ENCODE assay signal across 22 mouse cellular contexts in genomic region chr3:152119987-152120386, GRCm38 (mm10). TPM values are rescaled to one million over a fixed set of nuclear protein-coding genes. Genes with fewer than 3 reads are reported as not detected.
A peak's percentile ranks its signal among the peaks of the same experiment; 100 is the strongest.
DNase-seq lines count a peak whose midpoint lies in the region; ATAC-seq and TF ChIP-seq lines count a peak whose summit lies in the region.
"Had no signal": no experiment of that assay in that cellular context is flagged by ENCODE, and none has a peak within 500 bp of the region (broad histone marks: within the 10 kb centered on the region; RNA-seq: fewer than 3 reads in every experiment).

No protein-coding gene starts in this region.

- WGBS in heart, embryonic 13.5 days, result 42% methylated on average over 4 of the region's 4 CpGs
- WGBS in liver, embryonic 14.5 days (ENCODE audit: insufficient replicate concordance), result 39% methylated on average over 4 of the region's 4 CpGs
- WGBS in midbrain, embryonic 16.5 days, result 73% methylated on average over 4 of the region's 4 CpGs

- H3K27me3 ChIP-seq in heart, embryonic 13.5 days (replicated peaks), result no peaks in the 10 kb centered on the region
- H3K27me3 ChIP-seq in megakaryocyte, embryonic 14.5 days (replicated peaks), result no peaks in the 10 kb centered on the region
- H3K27me3 ChIP-seq in liver, embryonic 14.5 days (ENCODE audit: control insufficient read depth, insufficient read depth, low read length), result no peaks in the 10 kb centered on the region
- H3K27me3 ChIP-seq in midbrain, embryonic 16.5 days (ENCODE audit: control insufficient read depth, insufficient read depth, low read depth, low read length), result no peaks in the 10 kb centered on the region
- H3K27me3 ChIP-seq: kidney, embryonic 15.5 days; limb, embryonic 13.5 days; midbrain, embryonic 13.5 days had no signal

- peaks cover 62% of the 10 kb centered on the region for H3K4me1 ChIP-seq in heart, embryonic 13.5 days
- H3K4me1 ChIP-seq in megakaryocyte, embryonic 14.5 days, result peaks cover 90% of the 10 kb centered on the region
- peaks cover 53 to 60% of the 10 kb centered on the region in 2 experiments for H3K4me1 ChIP-seq in liver, embryonic 14.5 days (replicated peaks; ENCODE audit: control insufficient read depth in 2 of 2, insufficient read depth in 2 of 2, low read length in 1 of 2)
- no peaks in the 10 kb centered on the region for H3K4me1 ChIP-seq in midbrain, embryonic 16.5 days (ENCODE audit: control insufficient read depth, insufficient read depth, low read length)
- H3K4me1 ChIP-seq: embryonic facial prominence, embryonic 10.5 days; forebrain, embryonic 10.5 days; midbrain, embryonic 13.5 days had no signal

- H3K4me3 ChIP-seq in heart, embryonic 13.5 days, result no peak overlapping the region
- peak overlapping the region; percentile 54 for H3K4me3 ChIP-seq in megakaryocyte, embryonic 14.5 days (replicated peaks)
- no peak overlapping the region for H3K4me3 ChIP-seq in liver, embryonic 14.5 days (ENCODE audit: insufficient read depth in 1 of 2, low read depth in 2 of 2, low read length in 2 of 2)
- no peak overlapping the region for H3K4me3 ChIP-seq in midbrain, embryonic 16.5 days (ENCODE audit: low read depth, low read length)
- H3K4me3 ChIP-seq: embryonic facial prominence, embryonic 10.5 days; forebrain, embryonic 10.5 days; kidney, embryonic 15.5 days; limb, embryonic 13.5 days; midbrain, embryonic 13.5 days had no signal

- ATAC-seq in heart, embryonic 13.5 days (ENCODE audit: extremely low read depth, insufficient number of reproducible peaks, low FRiP score, low TSS enrichment), result 0 out of 2 replicates have a peak, but pooled peaks have one; percentile 26
- ATAC-seq in megakaryocyte, adult 5-6 weeks (ENCODE audit: poor library complexity, severe bottlenecking), result no peak
- no peak for ATAC-seq in liver, embryonic 14.5 days (ENCODE audit: insufficient read depth)
- ATAC-seq in midbrain, embryonic 16.5 days, result no peak
- ATAC-seq: forebrain, postnatal 0 days; intestine, postnatal 0 days; midbrain, embryonic 13.5 days had no signal

- H3K36me3 ChIP-seq in heart, embryonic 13.5 days, result no peaks in the 10 kb centered on the region
- H3K36me3 ChIP-seq in megakaryocyte, embryonic 14.5 days (replicated peaks; ENCODE audit: low read length), result no peaks in the 10 kb centered on the region
- no peaks in the 10 kb centered on the region for H3K36me3 ChIP-seq in liver, embryonic 14.5 days (replicated peaks; ENCODE audit: control insufficient read depth, insufficient read depth, low read depth)
- no peaks in the 10 kb centered on the region for H3K36me3 ChIP-seq in midbrain, embryonic 16.5 days (ENCODE audit: control insufficient read depth, insufficient read depth, low read length)
- H3K36me3 ChIP-seq: embryonic facial prominence, embryonic 10.5 days; forebrain, embryonic 10.5 days; kidney, embryonic 15.5 days; limb, embryonic 13.5 days; midbrain, embryonic 13.5 days had no signal

- no peak for TF ChIP-seq EP300 in liver, embryonic 14.5 days (IDR thresholded peaks at IDR 0.05; ENCODE audit: low read depth)

- H3K27ac ChIP-seq in heart, embryonic 13.5 days (replicated peaks), result peak overlapping the region; percentile 10; the same call in 1 of the 2 replicates
- peak overlapping the region; percentile 32 for H3K27ac ChIP-seq in liver, embryonic 14.5 days
- no peak overlapping the region for H3K27ac ChIP-seq in midbrain, embryonic 16.5 days (ENCODE audit: low read length)
- H3K27ac ChIP-seq: embryonic facial prominence, embryonic 10.5 days; forebrain, embryonic 10.5 days; kidney, embryonic 15.5 days; limb, embryonic 13.5 days; midbrain, embryonic 13.5 days had no signal

- no peak for DNase-seq in heart, postnatal 36 days
- DNase-seq in liver, embryonic 14.5 days (ENCODE audit: low read depth in 3 of 3, low spot score in 3 of 3), result no peak
- DNase-seq in embryo, embryonic 10.5 days (ENCODE audit: low spot score), result no peak
- DNase-seq: adrenal gland, postnatal 25 days; cerebellum, adult 9-10 months; forebrain, postnatal 0 days; gastrocnemius, postnatal 36 days; kidney, postnatal 4 days; lung, postnatal 10 days; thymus, adult 2 months; thymus, postnatal 4 days had no signal

- TF ChIP-seq CTCF in liver, embryonic 14.5 days (IDR thresholded peaks at IDR 0.05; ENCODE audit: low read depth), result no peak

- intact Hi-C loops in heart, postnatal 36 days (cut with DNase I), result loop anchor here (10.0 kb wide), 1 partner anchor 195 kb away; no protein-coding TSS in a partner anchor

- no peak overlapping the region for H3K4me2 ChIP-seq in heart, embryonic 13.5 days
- H3K4me2 ChIP-seq in liver, embryonic 14.5 days (ENCODE audit: low read depth), result no peak overlapping the region
- no peak overlapping the region for H3K4me2 ChIP-seq in midbrain, embryonic 16.5 days (ENCODE audit: low read length)
- H3K4me2 ChIP-seq: kidney, embryonic 15.5 days; limb, embryonic 13.5 days; midbrain, embryonic 13.5 days had no signal

- no peaks in the 10 kb centered on the region for H3K9me3 ChIP-seq in heart, embryonic 13.5 days
- H3K9me3 ChIP-seq in megakaryocyte, embryonic 14.5 days, result no peaks in the 10 kb centered on the region
- no peaks in the 10 kb centered on the region for H3K9me3 ChIP-seq in liver, embryonic 14.5 days (ENCODE audit: control insufficient read depth, low read length)
- no peaks in the 10 kb centered on the region for H3K9me3 ChIP-seq in midbrain, embryonic 16.5 days (replicated peaks; ENCODE audit: control insufficient read depth, low read length, poor library complexity, severe bottlenecking)
- H3K9me3 ChIP-seq: embryonic facial prominence, embryonic 10.5 days; forebrain, embryonic 10.5 days; kidney, embryonic 15.5 days; limb, embryonic 13.5 days; midbrain, embryonic 13.5 days had no signal

- H3K9ac ChIP-seq in heart, embryonic 13.5 days, result no peak overlapping the region
- H3K9ac ChIP-seq in liver, embryonic 14.5 days (replicated peaks), result no peak overlapping the region
- no peak overlapping the region for H3K9ac ChIP-seq in midbrain, embryonic 16.5 days (ENCODE audit: low read depth, low read length)
- H3K9ac ChIP-seq: forebrain, postnatal 0 days; kidney, embryonic 15.5 days; limb, embryonic 13.5 days; midbrain, embryonic 13.5 days had no signal

RNA-seq across cellular contexts. Expression of gene Gipc2, which starts 46.0 kb away (rescaled TPM):
- 3.2 and 4.6 TPM in 2 replicates for polyA plus RNA-seq in heart, embryonic 13.5 days (2015; fragmentation: Nextera tagmentation; extraction: Ambion mirVana)
- 1 to 10 TPM; 3.5 to 3.6 TPM for total RNA-seq in heart, postnatal 36 days (2021)
- 2.4 TPM in 1 of 2 replicates, not detected in the other for polyA plus RNA-seq in megakaryocyte, embryonic 14.5 days (2012; ENCODE audit: insufficient read depth, low replicate concordance)
- total RNA-seq in megakaryocyte, adult 5-6 weeks (2015), result not detected in 2 replicates
- total RNA-seq in megakaryocyte, adult 5-6 weeks (2017), result 0.44 TPM in 1 of 2 replicates, not detected in the other
- polyA plus RNA-seq in liver, embryonic 14.5 days (2012; rRNA removed), result 5.1 and 7.7 TPM in 2 replicates
- 16.9 and 17.8 TPM in 2 replicates for polyA plus RNA-seq in liver, embryonic 14.5 days (2014; fragmentation: Nextera tagmentation; extraction: Ambion mirVana)
- polyA plus RNA-seq in midbrain, embryonic 16.5 days (2015; fragmentation: Nextera tagmentation; extraction: Ambion mirVana), result 13.6 and 16.2 TPM in 2 replicates
- total RNA-seq: megakaryocyte progenitor cell, adult 5-6 weeks had no signal
